Mouse (Mus musculus): Measurements from ENCODE around the gene Mxra7.
"Not testable (repeated sequence)": the region's sequence is repeated elsewhere in the genome, so short reads cannot be mapped to it uniquely, and the experiment has no call there.

The Mxra7 gene

GRCm38 (mm10) chr11:116847187-116848085, 19.6 kb upstream of the Mxra7 start:
- in situ Hi-C loops (cut with MboI, MseI): loop anchor here in 1 of 2 experiments (25.0 kb wide), 1 partner anchor 1210 kb away; the partner anchor contains the start of gene Slc25a19

GRCm38 (mm10) chr11:116846593-116847181, 18.8 kb upstream of the Mxra7 start:
- in situ Hi-C loops (cut with MboI, MseI): loop anchor here in 1 of 2 experiments (25.0 kb wide), 1 partner anchor 1209 kb away; the partner anchor contains the start of gene Slc25a19

GRCm38 (mm10) chr11:116843261-116844233, 15.7 kb upstream of the Mxra7 start, which contains the start of the genes Mettl23 and Jmjd6:
Mettl23 (plus strand) TSS chr11:116843278.
Jmjd6 (minus strand) TSS chr11:116843449.
- in situ Hi-C loops (cut with MboI, MseI): loop anchor here in 1 of 2 experiments (25.0 kb wide), 1 partner anchor 1206 kb away; the partner anchor contains the start of gene Slc25a19

- in situ Hi-C loops (cut with MboI, MseI): loop anchor here in 1 of 2 experiments (25.0 kb wide), 1 partner anchor 1205 kb away; the partner anchor contains the start of gene Slc25a19
Observed at GRCm38 (mm10) chr11:116842531-116843260, 14.8 kb upstream of the Mxra7 start.

- in situ Hi-C loops (cut with MboI, MseI): loop anchor here in 1 of 2 experiments (25.0 kb wide), 1 partner anchor 1203 kb away; the partner anchor contains the start of gene Slc25a19
Observed at GRCm38 (mm10) chr11:116840748-116841147, 12.9 kb upstream of the Mxra7 start.

- in situ Hi-C loops (cut with MboI, MseI): loop anchor here in 1 of 2 experiments (10.0 to 25.0 kb wide), 2 partner anchors 815 to 1202 kb away; partner anchors contain the start of genes H3f3b and Slc25a19
Observed at GRCm38 (mm10) chr11:116839601-116840000, 11.8 kb upstream of the Mxra7 start.

- in situ Hi-C loops (cut with MboI, MseI): loop anchor here in 1 of 2 experiments (10.0 to 25.0 kb wide), 2 partner anchors 814 to 1202 kb away; partner anchors contain the start of genes H3f3b and Slc25a19
Observed at GRCm38 (mm10) chr11:116838936-116839335, 11.1 kb upstream of the Mxra7 start.

- in situ Hi-C loops (cut with MboI, MseI): loop anchor here in 1 of 2 experiments (10.0 to 25.0 kb wide), 2 partner anchors 813 to 1200 kb away; partner anchors contain the start of genes H3f3b and Slc25a19
Observed at GRCm38 (mm10) chr11:116837441-116837840, 9.6 kb upstream of the Mxra7 start.

GRCm38 (mm10) chr11:116836283-116836682, 8.4 kb upstream of the Mxra7 start:
- in situ Hi-C loops (cut with MboI, MseI): loop anchor here in 1 of 2 experiments (10.0 to 25.0 kb wide), 2 partner anchors 811 to 1199 kb away; partner anchors contain the start of genes H3f3b and Slc25a19

- in situ Hi-C loops (cut with MboI, MseI): loop anchor here in 1 of 2 experiments (10.0 to 25.0 kb wide), 2 partner anchors 810 to 1198 kb away; partner anchors contain the start of genes H3f3b and Slc25a19
Observed at GRCm38 (mm10) chr11:116834954-116835353, 7.1 kb upstream of the Mxra7 start.

GRCm38 (mm10) chr11:116832172-116832685, 4.4 kb upstream of the Mxra7 start:
- in situ Hi-C loops (cut with MboI, MseI): loop anchor here in 1 of 2 experiments (10.0 to 25.0 kb wide), 2 partner anchors 807 to 1195 kb away; partner anchors contain the start of genes H3f3b and Slc25a19

- in situ Hi-C loops (cut with MboI, MseI): loop anchor here in 1 of 2 experiments (25.0 kb wide), 1 partner anchor 1190 kb away; the partner anchor contains the start of gene Slc25a19
Observed at GRCm38 (mm10) chr11:116826550-116827504, 1.0 kb downstream of the Mxra7 start.

GRCm38 (mm10) chr11:116825230-116825629, 2.6 kb downstream of the Mxra7 start:
- in situ Hi-C loops (cut with MboI, MseI): loop anchor here in 1 of 2 experiments (25.0 kb wide), 1 partner anchor 1188 kb away; the partner anchor contains the start of gene Slc25a19

GRCm38 (mm10) chr11:116823885-116824284, 4.0 kb downstream of the Mxra7 start:
- in situ Hi-C loops (cut with MboI, MseI): not testable (repeated sequence)

- in situ Hi-C loops (cut with MboI, MseI): no loop called here
Observed at GRCm38 (mm10) chr11:116823255-116823654, 4.6 kb downstream of the Mxra7 start.

- in situ Hi-C loops (cut with MboI, MseI): no loop called here
Observed at GRCm38 (mm10) chr11:116822626-116823025, 5.2 kb downstream of the Mxra7 start.

GRCm38 (mm10) chr11:116822215-116822614, 5.6 kb downstream of the Mxra7 start:
- in situ Hi-C loops (cut with MboI, MseI): no loop called here

All from T-helper 17 cell (primary cell).